Mouse (Mus musculus) left cerebral cortex, postnatal 10 days (tissue): ENCODE results near the gene Ifitm5. TPM values are rescaled to one million over a fixed set of nuclear protein-coding genes. Genes with fewer than 3 reads are reported as not detected.

Experiments
- DNase-seq, 2 experiments: peaks; one replicate each; pipeline ENCODE4 v3.0.0; 2021 to 2022; ENCODE audit warnings: low spot score in 2 of 2, mixed read lengths in 1 of 2; ENCODE audit errors: extremely low spot score in 1 of 2
- intact Hi-C: fragments of 180-260 bp; cut with DNase I; formaldehyde crosslinking; loops from one replicate; pipeline ENCODE4 v1.15.1; 2025
- total RNA-seq, 2 experiments: library from RNA; stranded (reverse); gene quantifications; 2 replicates each; pipeline ENCODE4 v1.2.3; 2021

The Ifitm5 gene
- total RNA-seq, 2 experiments from 2014 or later = not detected

- DNase-seq = no peak
- intact Hi-C loops = no loop called here
Measured at GRCm38 (mm10) chr7:140967862-140968591, 17.9 kb upstream of the Ifitm5 start.

GRCm38 (mm10) chr7:140966921-140967320, 16.8 kb upstream of the Ifitm5 start, which contains the start of gene Ifitm1:
Gene Ifitm1 (plus strand): TSS chr7:140967221.
- no peak for DNase-seq
- intact Hi-C loops = no loop called here

GRCm38 (mm10) chr7:140962733-140963132, 12.6 kb upstream of the Ifitm5 start:
- intact Hi-C loops = no loop called here
- no peak for DNase-seq

GRCm38 (mm10) chr7:140961416-140961815, 11.3 kb upstream of the Ifitm5 start:
- no peak for DNase-seq
- intact Hi-C loops = no loop called here

GRCm38 (mm10) chr7:140960026-140960425, 9.9 kb upstream of the Ifitm5 start:
- DNase-seq = no peak
- intact Hi-C loops = no loop called here

GRCm38 (mm10) chr7:140959181-140959901, 9.2 kb upstream of the Ifitm5 start:
- DNase-seq = peak in 1 of 2 experiments; percentile 38
- intact Hi-C loops = loop anchor here (1.0 to 5.0 kb wide), 2 partner anchors 48 to 89 kb away; no protein-coding TSS in a partner anchor

- intact Hi-C loops = loop anchor here (5.0 kb wide), 1 partner anchor 51 kb away; no protein-coding TSS in a partner anchor
- no peak for DNase-seq
Measured at GRCm38 (mm10) chr7:140956556-140956869, 6.4 kb upstream of the Ifitm5 start.

GRCm38 (mm10) chr7:140955758-140956555, 5.9 kb upstream of the Ifitm5 start, which contains the start of the genes Gm45717 and Ifitm2:
Gene Gm45717 (minus strand): TSS chr7:140955937.
Gene Ifitm2 (minus strand): TSS chr7:140955987.
- intact Hi-C loops = loop anchor here (5.0 kb wide), 1 partner anchor 51 kb away; no protein-coding TSS in a partner anchor

GRCm38 (mm10) chr7:140955342-140955741, 5.3 kb upstream of the Ifitm5 start:
- intact Hi-C loops = loop anchor here (5.0 kb wide), 1 partner anchor 52 kb away; no protein-coding TSS in a partner anchor

More at GRCm38 (mm10) chr7:140955758-140956555, 5.9 kb upstream of the Ifitm5 start, which contains the start of the genes Gm45717 and Ifitm2:
- DNase-seq = peak in 1 of 2 experiments; percentile 73

GRCm38 (mm10) chr7:140954733-140955071, 4.6 kb upstream of the Ifitm5 start:
- intact Hi-C loops = loop anchor here (5.0 kb wide), 1 partner anchor 53 kb away; no protein-coding TSS in a partner anchor
- DNase-seq = no peak

More at GRCm38 (mm10) chr7:140955342-140955741, 5.3 kb upstream of the Ifitm5 start:
- no peak for DNase-seq

GRCm38 (mm10) chr7:140953800-140954732, 4.0 kb upstream of the Ifitm5 start:
- DNase-seq = no peak
- intact Hi-C loops = no loop called here

GRCm38 (mm10) chr7:140953133-140953532, 3.0 kb upstream of the Ifitm5 start:
- no peak for DNase-seq
- intact Hi-C loops = no loop called here

GRCm38 (mm10) chr7:140952441-140952840, 2.4 kb upstream of the Ifitm5 start:
- DNase-seq = no peak
- intact Hi-C loops = no loop called here

- intact Hi-C loops = no loop called here
- DNase-seq = no peak
Measured at GRCm38 (mm10) chr7:140951765-140952164, 1.7 kb upstream of the Ifitm5 start.

GRCm38 (mm10) chr7:140951051-140951450, 960 bp upstream of the Ifitm5 start:
- intact Hi-C loops = no loop called here
- peak in 1 of 2 experiments; percentile 23 for DNase-seq

- intact Hi-C loops = no loop called here
Measured at GRCm38 (mm10) chr7:140949255-140949654, 836 bp downstream of the Ifitm5 start.

GRCm38 (mm10) chr7:140948161-140948560, 1.9 kb downstream of the Ifitm5 start:
- DNase-seq = no peak
- intact Hi-C loops = no loop called here

More at GRCm38 (mm10) chr7:140949255-140949654, 836 bp downstream of the Ifitm5 start:
- no peak for DNase-seq

GRCm38 (mm10) chr7:140946980-140947379, 3.1 kb downstream of the Ifitm5 start:
- intact Hi-C loops = no loop called here
- DNase-seq = no peak
